Mouse (Mus musculus): ENCODE measurements around the gene H2-Q1.
"Not testable (repeated sequence)": the region's sequence is repeated elsewhere in the genome, so short reads cannot be mapped to it uniquely, and the experiment has no call there.

Gene H2-Q1

GRCm38 (mm10) chr17:35320327-35321081 lies at the start of gene H2-Q1:
TSS of gene H2-Q1 (plus strand) at chr17:35320405.
- peak; percentile 49 for DNase-seq (ENCODE audit: low read depth, low spot score)

GRCm38 (mm10) chr17:35272249-35272648 lies 48.0 kb upstream of the H2-Q1 start:
- DNase-seq (ENCODE audit: low read depth, low spot score) = no peak

- peak; percentile 86 for DNase-seq (ENCODE audit: low read depth, low spot score)
Measured at GRCm38 (mm10) chr17:35274770-35275169, 45.4 kb upstream of the H2-Q1 start.

- no peak for DNase-seq (ENCODE audit: low read depth, low spot score)
Measured at GRCm38 (mm10) chr17:35276304-35276864, 43.8 kb upstream of the H2-Q1 start.

- DNase-seq (ENCODE audit: low read depth, low spot score) = no peak
Measured at GRCm38 (mm10) chr17:35278049-35278448, 42.2 kb upstream of the H2-Q1 start.

GRCm38 (mm10) chr17:35278957-35279688 lies 41.1 kb upstream of the H2-Q1 start:
- DNase-seq (ENCODE audit: low read depth, low spot score) = no peak

GRCm38 (mm10) chr17:35280276-35280675 lies 39.9 kb upstream of the H2-Q1 start:
- DNase-seq (ENCODE audit: low read depth, low spot score) = no peak

- DNase-seq (ENCODE audit: low read depth, low spot score) = no peak
Measured at GRCm38 (mm10) chr17:35285431-35285830, 34.8 kb upstream of the H2-Q1 start.

- DNase-seq (ENCODE audit: low read depth, low spot score) = peak; percentile 72
Measured at GRCm38 (mm10) chr17:35295796-35296195, 24.4 kb upstream of the H2-Q1 start.

GRCm38 (mm10) chr17:35300261-35300945 lies 19.8 kb upstream of the H2-Q1 start:
- DNase-seq (ENCODE audit: low read depth, low spot score) = peak; percentile 45

GRCm38 (mm10) chr17:35301645-35302258 lies 18.5 kb upstream of the H2-Q1 start:
- peak; percentile 92 for DNase-seq (ENCODE audit: low read depth, low spot score)

- DNase-seq (ENCODE audit: low read depth, low spot score) = no peak
Measured at GRCm38 (mm10) chr17:35303271-35303670, 16.9 kb upstream of the H2-Q1 start.

GRCm38 (mm10) chr17:35303756-35304350 lies 16.4 kb upstream of the H2-Q1 start:
- DNase-seq (ENCODE audit: low read depth, low spot score) = no peak

GRCm38 (mm10) chr17:35304478-35304877 lies 15.7 kb upstream of the H2-Q1 start:
- no peak for DNase-seq (ENCODE audit: low read depth, low spot score)

GRCm38 (mm10) chr17:35304921-35305320 lies 15.3 kb upstream of the H2-Q1 start:
- not testable (repeated sequence) for DNase-seq (ENCODE audit: low read depth, low spot score)

GRCm38 (mm10) chr17:35318671-35319070 lies 1.5 kb upstream of the H2-Q1 start:
- no peak for DNase-seq (ENCODE audit: low read depth, low spot score)

- peak; percentile 56 for DNase-seq (ENCODE audit: low read depth, low spot score)
Measured at GRCm38 (mm10) chr17:35325124-35325523, 4.9 kb downstream of the H2-Q1 start.

- not testable (repeated sequence) for DNase-seq (ENCODE audit: low read depth, low spot score)
Measured at GRCm38 (mm10) chr17:35326000-35326399, 5.8 kb downstream of the H2-Q1 start.

- not testable (repeated sequence) for DNase-seq (ENCODE audit: low read depth, low spot score)
Measured at GRCm38 (mm10) chr17:35329714-35330113, 9.5 kb downstream of the H2-Q1 start.

GRCm38 (mm10) chr17:35331546-35331945 lies 11.3 kb downstream of the H2-Q1 start:
- DNase-seq (ENCODE audit: low read depth, low spot score) = not testable (repeated sequence)

GRCm38 (mm10) chr17:35342071-35342671 lies 22.0 kb downstream of the H2-Q1 start, which contains the start of gene H2-Q2:
TSS of gene H2-Q2 (plus strand) at chr17:35342242.
- peak; percentile 54 for DNase-seq (ENCODE audit: low read depth, low spot score)
